Mouse (Mus musculus) layer of hippocampus, postnatal 36 days (tissue): ENCODE data around the gene Stoml2. TPM values are rescaled to one million over a fixed set of nuclear protein-coding genes. Genes with fewer than 3 reads are reported as not detected.
A peak's percentile ranks its signal among the peaks of the same experiment; 100 is the strongest.

Source experiments
- DNase-seq, 2 experiments: peaks; one replicate each; pipeline ENCODE4 v3.0.0; 2022
- total RNA-seq, 2 experiments: library from RNA; stranded (reverse); gene quantifications; 2 replicates each; pipeline ENCODE4 v1.2.3; 2021

The Stoml2 gene
- total RNA-seq, 2 experiments from 2014 or later, result 93.4 to 102 TPM

- DNase-seq, result no peak
These were observed 6.5 kb upstream of the Stoml2 start for GRCm38 (mm10) chr4:43037860-43038566.

- DNase-seq, result no peak
These were observed 4.8 kb upstream of the Stoml2 start for GRCm38 (mm10) chr4:43036356-43036755.

- no peak for DNase-seq
These were observed 4.3 kb upstream of the Stoml2 start for GRCm38 (mm10) chr4:43035851-43036250.

GRCm38 (mm10) chr4:43033481-43033880, 2.0 kb upstream of the Stoml2 start:
- no peak for DNase-seq

- no peak for DNase-seq
These were observed 991 bp upstream of the Stoml2 start for GRCm38 (mm10) chr4:43032501-43032900.

GRCm38 (mm10) chr4:43030780-43031230, 705 bp downstream of the Stoml2 start:
- no peak for DNase-seq

- DNase-seq, result no peak
These were observed 1.2 kb downstream of the Stoml2 start for GRCm38 (mm10) chr4:43030352-43030751.

GRCm38 (mm10) chr4:43029749-43030148, 1.8 kb downstream of the Stoml2 start:
- no peak for DNase-seq

- DNase-seq, result no peak
These were observed 2.4 kb downstream of the Stoml2 start for GRCm38 (mm10) chr4:43029121-43029520.

- peak; percentile 93 to 94 for DNase-seq
These were observed 6.2 kb downstream of the Stoml2 start, which contains the start of gene Pigo for GRCm38 (mm10) chr4:43025084-43025960. Pigo (minus strand) TSS chr4:43025819.

- no peak for DNase-seq
These were observed 6.8 kb downstream of the Stoml2 start for GRCm38 (mm10) chr4:43024673-43025072.

- no peak for DNase-seq
These were observed 10.2 kb downstream of the Stoml2 start for GRCm38 (mm10) chr4:43021341-43021740.

GRCm38 (mm10) chr4:43020876-43021275, 10.6 kb downstream of the Stoml2 start:
- DNase-seq, result no peak

- DNase-seq, result no peak
These were observed 11.7 kb downstream of the Stoml2 start for GRCm38 (mm10) chr4:43019641-43020465.

- no peak for DNase-seq
These were observed 12.3 kb downstream of the Stoml2 start for GRCm38 (mm10) chr4:43019176-43019575.

- no peak for DNase-seq
These were observed 13.4 kb downstream of the Stoml2 start for GRCm38 (mm10) chr4:43018156-43018555.

- no peak for DNase-seq
These were observed 19.4 kb downstream of the Stoml2 start for GRCm38 (mm10) chr4:43012091-43012490.

GRCm38 (mm10) chr4:43010161-43011038, 21.1 kb downstream of the Stoml2 start, which contains the start of gene Fancg:
Fancg (minus strand) TSS chr4:43010506.
- DNase-seq, result peak; percentile 85

GRCm38 (mm10) chr4:43005765-43006164, 25.7 kb downstream of the Stoml2 start:
- no peak for DNase-seq

- no peak for DNase-seq
These were observed 26.6 kb downstream of the Stoml2 start for GRCm38 (mm10) chr4:43004951-43005350.

GRCm38 (mm10) chr4:43002756-43003439, 28.6 kb downstream of the Stoml2 start:
- no peak for DNase-seq
